Mouse (Mus musculus) kidney, adult 2 months (tissue): ENCODE measurements around the gene Ptpn14.

Experiments used
- CTCF ChIP-seq: fragments of 200-500 bp; conservative IDR thresholded peaks from 2 replicates; pipeline ENCODE4 v1.5.1; 2011; ENCODE audit warnings: low read depth, mild to moderate bottlenecking, control low read depth, low read length, moderate library complexity, mixed read lengths; ENCODE audit not compliant: insufficient read depth, insufficient read length
- POLR2A ChIP-seq: fragments of 200-500 bp; IDR thresholded peaks from one replicate; pipeline ENCODE4 v1.6.1; 2011; ENCODE audit warnings: low read depth, low read length, control low read depth

GRCm38 (mm10) chr1:189884951-189885350 is 156.9 kb downstream of the Ptpn14 start:
- TF ChIP-seq POLR2A, result no peak
- TF ChIP-seq CTCF, result no peak
